Mouse (Mus musculus): ENCODE results near the gene Tubb2a. TPM values are rescaled to one million over a fixed set of nuclear protein-coding genes. Genes with fewer than 3 reads are reported as not detected.
"Not testable (repeated sequence)": the region's sequence is repeated elsewhere in the genome, so short reads cannot be mapped to it uniquely, and the experiment has no call there.

Gene Tubb2a
- polyA plus RNA-seq, 1 experiment from 2014 or later: 49.1 TPM

- WGBS: 96% methylated on average over 10 of the region's 10 CpGs
- Histone ChIP-seq H3K27me3 (ENCODE audit: control insufficient read depth, insufficient read depth, low read length) (no peaks in the 10 kb centered on the region), H3K4me1 (ENCODE audit: control insufficient read depth, insufficient read depth, low read length) (no peaks in the 10 kb centered on the region), H3K9me3 (ENCODE audit: control insufficient read depth, low read length) (no peaks in the 10 kb centered on the region), H3K27ac (replicated peaks; ENCODE audit: low read depth, low read length) (no peak overlapping the region), H3K4me3 (ENCODE audit: low read depth, low read length) (no peak overlapping the region), H3K4me2 (ENCODE audit: low read depth, severe bottlenecking) (no peak overlapping the region), H3K36me3 (ENCODE audit: control insufficient read depth, insufficient read depth, low read length) (no peaks in the 10 kb centered on the region), H3K9ac (ENCODE audit: low read length) (no peak overlapping the region)
- no peak for ATAC-seq (ENCODE audit: insufficient number of reproducible peaks, low FRiP score, low TSS enrichment, low read depth)
- no peak for DNase-seq (ENCODE audit: low spot score)
Observed at GRCm38 (mm10) chr13:34101247-34101646, 23.4 kb upstream of the Tubb2a start.

- WGBS: 91% methylated on average over 3 of the region's 3 CpGs
- Histone ChIP-seq H3K27ac (replicated peaks; ENCODE audit: low read depth, low read length) (no peak overlapping the region), H3K4me2 (ENCODE audit: low read depth, severe bottlenecking) (no peak overlapping the region), H3K4me1 (ENCODE audit: control insufficient read depth, insufficient read depth, low read length) (no peaks in the 10 kb centered on the region), H3K4me3 (ENCODE audit: low read depth, low read length) (no peak overlapping the region), H3K9me3 (ENCODE audit: control insufficient read depth, low read length) (no peaks in the 10 kb centered on the region), H3K27me3 (ENCODE audit: control insufficient read depth, insufficient read depth, low read length) (no peaks in the 10 kb centered on the region), H3K36me3 (ENCODE audit: control insufficient read depth, insufficient read depth, low read length) (no peaks in the 10 kb centered on the region), H3K9ac (ENCODE audit: low read length) (no peak overlapping the region)
- no peak for ATAC-seq (ENCODE audit: insufficient number of reproducible peaks, low FRiP score, low TSS enrichment, low read depth)
- DNase-seq (ENCODE audit: low spot score): no peak
Observed at GRCm38 (mm10) chr13:34100733-34101132, 22.9 kb upstream of the Tubb2a start.

GRCm38 (mm10) chr13:34097086-34097485 lies 19.3 kb upstream of the Tubb2a start:
- Histone ChIP-seq H3K27ac (replicated peaks; ENCODE audit: low read depth, low read length) (no peak overlapping the region), H3K9me3 (ENCODE audit: control insufficient read depth, low read length) (no peaks in the 10 kb centered on the region), H3K9ac (ENCODE audit: low read length) (no peak overlapping the region), H3K4me2 (ENCODE audit: low read depth, severe bottlenecking) (no peak overlapping the region), H3K4me1 (ENCODE audit: control insufficient read depth, insufficient read depth, low read length) (no peaks in the 10 kb centered on the region), H3K4me3 (ENCODE audit: low read depth, low read length) (no peak overlapping the region), H3K36me3 (ENCODE audit: control insufficient read depth, insufficient read depth, low read length) (no peaks in the 10 kb centered on the region), H3K27me3 (ENCODE audit: control insufficient read depth, insufficient read depth, low read length) (no peaks in the 10 kb centered on the region)
- ATAC-seq (ENCODE audit: insufficient number of reproducible peaks, low FRiP score, low TSS enrichment, low read depth): no peak
- 85% methylated on average over 3 of the region's 3 CpGs for WGBS
- no peak for DNase-seq (ENCODE audit: low spot score)

GRCm38 (mm10) chr13:34096455-34096854 lies 18.6 kb upstream of the Tubb2a start:
- WGBS: 77% methylated on average over 4 of the region's 4 CpGs
- DNase-seq (ENCODE audit: low spot score) (no peak), ATAC-seq (ENCODE audit: insufficient number of reproducible peaks, low FRiP score, low TSS enrichment, low read depth) (no peak)
- H3K4me1 ChIP-seq (ENCODE audit: control insufficient read depth, insufficient read depth, low read length): no peaks in the 10 kb centered on the region
- no peak overlapping the region for H3K27ac ChIP-seq (replicated peaks; ENCODE audit: low read depth, low read length)
- H3K4me2 ChIP-seq (ENCODE audit: low read depth, severe bottlenecking): no peak overlapping the region
- H3K27me3 ChIP-seq (ENCODE audit: control insufficient read depth, insufficient read depth, low read length): no peaks in the 10 kb centered on the region
- H3K36me3 ChIP-seq (ENCODE audit: control insufficient read depth, insufficient read depth, low read length): no peaks in the 10 kb centered on the region
- no peaks in the 10 kb centered on the region for H3K9me3 ChIP-seq (ENCODE audit: control insufficient read depth, low read length)
- H3K4me3 ChIP-seq (ENCODE audit: low read depth, low read length): no peak overlapping the region
- no peak overlapping the region for H3K9ac ChIP-seq (ENCODE audit: low read length)

DNA sequence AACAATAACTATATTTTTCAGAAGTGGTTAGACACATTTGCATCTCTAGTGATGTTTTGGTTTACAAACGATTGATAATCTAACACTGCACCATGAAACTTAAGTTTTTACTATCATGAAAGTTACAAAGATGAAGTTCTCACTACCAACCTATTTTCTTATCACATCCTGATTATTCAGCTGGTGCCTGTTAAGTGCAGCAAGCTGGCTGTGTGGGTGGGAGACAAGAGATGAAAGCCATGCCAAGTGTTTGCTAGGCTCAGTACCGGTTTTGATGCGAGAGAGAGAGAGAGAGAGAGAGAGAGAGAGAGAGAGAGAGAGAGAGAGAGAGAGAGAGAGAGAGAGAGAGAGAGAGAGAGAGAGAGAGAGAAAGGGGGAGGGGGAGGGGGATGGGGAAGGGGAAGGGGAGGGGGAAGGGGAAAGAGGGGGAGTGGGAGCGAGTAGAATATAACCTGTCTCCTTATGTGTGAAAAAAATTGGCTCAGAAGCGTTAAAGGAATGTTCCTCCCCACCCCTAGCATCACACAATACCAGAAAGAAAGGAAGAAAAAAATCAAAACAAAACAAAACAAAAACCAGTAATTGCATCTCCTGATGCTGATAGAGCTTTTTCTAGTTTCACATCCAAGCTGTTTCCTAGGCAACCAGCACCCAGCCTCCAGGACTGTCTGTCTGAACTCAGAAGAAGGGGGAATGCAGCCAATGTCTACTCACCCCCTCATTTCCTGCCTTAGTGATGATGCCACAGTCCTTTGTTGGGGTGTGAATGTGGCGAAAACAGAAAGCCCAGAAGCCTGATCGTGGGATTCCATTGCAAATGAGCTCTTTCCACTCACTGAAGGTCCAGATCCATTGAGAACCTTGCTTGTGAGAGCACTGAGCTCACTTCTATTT lies 18.0 kb upstream of the Tubb2a start:
- Histone ChIP-seq H3K4me1 (ENCODE audit: control insufficient read depth, insufficient read depth, low read length) (no peaks in the 10 kb centered on the region), H3K27ac (replicated peaks; ENCODE audit: low read depth, low read length) (no peak overlapping the region), H3K4me2 (ENCODE audit: low read depth, severe bottlenecking) (no peak overlapping the region), H3K9me3 (ENCODE audit: control insufficient read depth, low read length) (no peaks in the 10 kb centered on the region), H3K36me3 (ENCODE audit: control insufficient read depth, insufficient read depth, low read length) (no peaks in the 10 kb centered on the region), H3K4me3 (ENCODE audit: low read depth, low read length) (no peak overlapping the region), H3K27me3 (ENCODE audit: control insufficient read depth, insufficient read depth, low read length) (no peaks in the 10 kb centered on the region), H3K9ac (ENCODE audit: low read length) (no peak overlapping the region)
- DNase-seq (ENCODE audit: low spot score): no peak
- 61% methylated on average over 5 of the region's 7 CpGs for WGBS
- no peak for ATAC-seq (ENCODE audit: insufficient number of reproducible peaks, low FRiP score, low TSS enrichment, low read depth)

- no peak for ATAC-seq (ENCODE audit: insufficient number of reproducible peaks, low FRiP score, low TSS enrichment, low read depth)
- no peaks in the 10 kb centered on the region for H3K4me1 ChIP-seq (ENCODE audit: control insufficient read depth, insufficient read depth, low read length)
- no peak overlapping the region for H3K4me2 ChIP-seq (ENCODE audit: low read depth, severe bottlenecking)
- H3K4me3 ChIP-seq (ENCODE audit: low read depth, low read length): no peak overlapping the region
- H3K27me3 ChIP-seq (ENCODE audit: control insufficient read depth, insufficient read depth, low read length): no peaks in the 10 kb centered on the region
- DNase-seq (ENCODE audit: low spot score): no peak
- H3K36me3 ChIP-seq (ENCODE audit: control insufficient read depth, insufficient read depth, low read length): no peaks in the 10 kb centered on the region
- 74% methylated on average over 3 of the region's 3 CpGs for WGBS
- no peaks in the 10 kb centered on the region for H3K9me3 ChIP-seq (ENCODE audit: control insufficient read depth, low read length)
- H3K27ac ChIP-seq (replicated peaks; ENCODE audit: low read depth, low read length): no peak overlapping the region
- no peak overlapping the region for H3K9ac ChIP-seq (ENCODE audit: low read length)
Observed at GRCm38 (mm10) chr13:34089358-34089757, 11.6 kb upstream of the Tubb2a start.

- no peaks in the 10 kb centered on the region for H3K9me3 ChIP-seq (ENCODE audit: control insufficient read depth, low read length)
- no peak overlapping the region for H3K4me2 ChIP-seq (ENCODE audit: low read depth, severe bottlenecking)
- no peak overlapping the region for H3K9ac ChIP-seq (ENCODE audit: low read length)
- H3K27ac ChIP-seq (replicated peaks; ENCODE audit: low read depth, low read length): no peak overlapping the region
- H3K27me3 ChIP-seq (ENCODE audit: control insufficient read depth, insufficient read depth, low read length): no peaks in the 10 kb centered on the region
- ATAC-seq (ENCODE audit: insufficient number of reproducible peaks, low FRiP score, low TSS enrichment, low read depth): no peak
- no peaks in the 10 kb centered on the region for H3K36me3 ChIP-seq (ENCODE audit: control insufficient read depth, insufficient read depth, low read length)
- WGBS: 69% methylated on average over 7 of the region's 7 CpGs
- H3K4me1 ChIP-seq (ENCODE audit: control insufficient read depth, insufficient read depth, low read length): no peaks in the 10 kb centered on the region
- no peak overlapping the region for H3K4me3 ChIP-seq (ENCODE audit: low read depth, low read length)
- no peak for DNase-seq (ENCODE audit: low spot score)
Observed at GRCm38 (mm10) chr13:34088871-34089288, 11.1 kb upstream of the Tubb2a start.

GRCm38 (mm10) chr13:34088201-34088649 lies 10.4 kb upstream of the Tubb2a start:
- not testable (repeated sequence) for H3K9me3 ChIP-seq (ENCODE audit: control insufficient read depth, low read length); H3K27me3 ChIP-seq (ENCODE audit: control insufficient read depth, insufficient read depth, low read length); H3K36me3 ChIP-seq (ENCODE audit: control insufficient read depth, insufficient read depth, low read length); H3K4me1 ChIP-seq (ENCODE audit: control insufficient read depth, insufficient read depth, low read length); ATAC-seq (ENCODE audit: insufficient number of reproducible peaks, low FRiP score, low TSS enrichment, low read depth); H3K4me2 ChIP-seq (ENCODE audit: low read depth, severe bottlenecking); H3K4me3 ChIP-seq (ENCODE audit: low read depth, low read length); H3K27ac ChIP-seq (replicated peaks; ENCODE audit: low read depth, low read length); DNase-seq (ENCODE audit: low spot score); H3K9ac ChIP-seq (ENCODE audit: low read length)
- WGBS: 60% methylated on average over 5 of the region's 5 CpGs

Measured in limb, embryonic 11.5 days (tissue).